Mouse (Mus musculus) embryonic facial prominence, embryonic 12.5 days (tissue): ENCODE data around the gene B3galt4. TPM values are rescaled to one million over a fixed set of nuclear protein-coding genes. Genes with fewer than 3 reads are reported as not detected.

ENCODE experiments used
- ATAC-seq: fragments of 200-750 bp; cut with Nextera tagmentation; 2 replicates; pipeline ENCODE4 v1.8.0; 2017; ENCODE audit not compliant: insufficient number of reproducible peaks, insufficient read depth, low FRiP score, low TSS enrichment
- H3K27ac ChIP-seq: fragments of 300-500 bp; sonication (generic); 2 replicates; pipeline ENCODE4 v1.5.1; 2016; ENCODE audit warnings: mild to moderate bottlenecking
- H3K27me3 ChIP-seq: fragments of 300-500 bp; sonication (generic); 2 replicates; pipeline ENCODE4 v1.6.1; 2016; ENCODE audit warnings: mild to moderate bottlenecking, moderate library complexity
- H3K36me3 ChIP-seq: fragments of 300-500 bp; sonication (generic); 2 replicates; pipeline ENCODE4 v1.6.1; 2016; ENCODE audit warnings: mild to moderate bottlenecking
- H3K4me1 ChIP-seq: fragments of 300-500 bp; sonication (generic); 2 replicates; pipeline ENCODE4 v1.6.1; 2016
- H3K4me2 ChIP-seq: fragments of 300-500 bp; sonication (generic); replicated peaks from 2 replicates; pipeline ENCODE4 v1.6.1; 2016; ENCODE audit warnings: mild to moderate bottlenecking, moderate library complexity
- H3K4me3 ChIP-seq: fragments of 300-500 bp; sonication (generic); 2 replicates; pipeline ENCODE4 v1.5.1; 2016; ENCODE audit warnings: mild to moderate bottlenecking
- H3K9ac ChIP-seq: fragments of 300-500 bp; sonication (generic); 2 replicates; pipeline ENCODE4 v1.6.1; 2016; ENCODE audit warnings: mild to moderate bottlenecking, moderate library complexity
- H3K9me3 ChIP-seq: fragments of 300-500 bp; sonication (generic); 2 replicates; pipeline ENCODE4 v1.6.1; 2016; ENCODE audit warnings: mild to moderate bottlenecking, moderate library complexity
- WGBS: fragments of 180-500 bp; shearing (Covaris S2); methylation state at CpG from one replicate; pipeline ENCODE4 v1.1.7; 2016; 5-methylcytosine and 5-hydroxymethylcytosine counted together
- polyA plus RNA-seq: library from polyadenylated mRNA; unstranded; fragments of >200 nt; fragmentation: Nextera tagmentation; extraction: Ambion mirVana; gene quantifications from 2 replicates; pipeline ENCODE4 v1.2.1, GENCODE M21; 2016

The B3galt4 gene
- polyA plus RNA-seq, 1 experiment from 2014 or later: 6.3 TPM

DNA sequence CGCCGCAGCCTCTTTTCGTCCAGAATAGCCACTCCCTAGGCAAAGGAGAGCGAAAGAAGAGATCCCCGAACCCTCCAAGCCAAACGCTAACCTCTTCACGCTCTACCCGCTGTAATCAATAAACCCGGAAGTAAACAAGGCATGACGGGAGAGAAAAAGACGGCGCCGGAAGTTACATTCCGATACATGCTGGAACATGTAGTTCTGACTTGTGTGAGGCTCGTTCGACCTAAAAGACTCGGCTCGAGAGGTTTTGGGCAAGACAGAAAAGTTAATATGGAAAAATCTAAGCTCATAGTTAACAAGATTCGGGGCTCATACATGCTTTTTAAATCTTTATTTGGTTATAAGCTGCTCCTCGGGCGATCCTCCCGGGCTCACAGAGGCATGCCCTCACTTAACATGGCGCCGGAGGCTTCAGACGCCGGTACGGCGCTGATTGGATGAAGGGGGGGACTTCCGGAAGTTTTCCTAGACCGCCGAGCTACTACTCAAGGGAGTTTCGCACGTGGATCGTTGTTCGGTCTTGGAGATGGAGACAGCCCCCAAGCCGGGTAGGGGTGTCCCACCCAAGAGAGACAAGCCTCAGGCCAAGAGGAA lies 11.0 kb downstream of the B3galt4 start, which contains the start of the genes Pfdn6 and Wdr46:
Gene Pfdn6 (minus strand): TSS at position 138 of the 600 bp plus-strand sequence.
Gene Wdr46 (plus strand): TSS at position 455 of the 600 bp plus-strand sequence.
- Histone ChIP-seq H3K27me3 (no peaks in the 10 kb centered on the region), H3K9me3 (no peaks in the 10 kb centered on the region), H3K9ac (peak within 1 kb of the TSS; percentile 71), H3K27ac (no peak within 1 kb of the TSS), H3K4me2 (peak within 1 kb of the TSS; percentile 92), H3K36me3 (peaks cover 41% of the 10 kb centered on the region), H3K4me3 (peak within 1 kb of the TSS; percentile 79), H3K4me1 (peaks cover 14% of the 10 kb centered on the region)
- peak; percentile 74 for ATAC-seq
- WGBS: under 1% methylated on average over 36 of the region's 36 CpGs

DNA sequence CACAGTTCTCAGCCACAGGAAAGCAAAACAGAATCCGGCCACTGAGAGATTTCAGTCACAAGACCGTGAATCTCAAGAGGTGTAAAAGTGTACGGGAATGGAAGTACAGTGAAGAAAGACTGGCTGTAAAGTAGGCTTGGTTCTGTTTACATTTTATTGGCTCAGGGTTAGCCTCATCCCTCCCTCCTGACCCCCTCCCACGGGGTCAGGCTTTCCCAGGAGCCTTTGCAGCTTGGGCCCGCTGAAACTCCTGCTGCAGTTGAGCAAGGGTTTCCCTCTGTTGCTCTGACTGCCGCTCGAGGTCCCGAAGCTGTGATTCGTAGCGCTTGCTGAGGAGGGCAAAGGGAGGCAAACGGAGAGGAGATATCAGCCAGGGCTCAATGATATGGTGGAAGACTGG lies 12.5 kb downstream of the B3galt4 start:
- H3K9me3 ChIP-seq: no peaks in the 10 kb centered on the region
- no peak overlapping the region for H3K27ac ChIP-seq
- no peak for ATAC-seq
- H3K36me3 ChIP-seq: peaks cover 41% of the 10 kb centered on the region
- H3K9ac ChIP-seq: no peak overlapping the region; the same call in 1 of the 2 replicates
- H3K27me3 ChIP-seq: no peaks in the 10 kb centered on the region
- 83% methylated on average over 11 of the region's 11 CpGs for WGBS
- no peak overlapping the region for H3K4me3 ChIP-seq
- peak overlapping the region; percentile 92 for H3K4me2 ChIP-seq
- peaks cover 14% of the 10 kb centered on the region for H3K4me1 ChIP-seq

DNA sequence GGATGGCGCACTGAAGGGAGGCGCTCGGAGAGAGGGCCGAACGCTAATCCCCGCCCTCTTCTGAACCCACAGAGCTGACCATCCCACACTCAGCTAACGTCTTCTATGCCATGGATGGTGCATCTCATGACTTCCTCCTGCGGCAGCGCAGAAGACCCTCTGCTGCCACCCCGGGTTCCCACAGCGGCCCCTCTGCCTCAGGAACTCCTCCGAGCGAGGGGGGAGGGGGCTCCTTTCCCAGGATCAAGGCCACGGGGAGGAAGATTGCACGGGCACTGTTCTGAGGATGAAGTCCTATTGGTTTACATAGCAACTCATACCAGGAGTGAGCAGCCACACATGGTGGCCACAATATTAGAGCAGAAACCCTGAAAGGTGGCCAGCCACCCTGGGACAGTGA lies 14.3 kb downstream of the B3galt4 start:
- peaks cover 51% of the 10 kb centered on the region for H3K36me3 ChIP-seq
- 85% methylated on average over 15 of the region's 15 CpGs for WGBS
- ATAC-seq: no peak

DNA sequence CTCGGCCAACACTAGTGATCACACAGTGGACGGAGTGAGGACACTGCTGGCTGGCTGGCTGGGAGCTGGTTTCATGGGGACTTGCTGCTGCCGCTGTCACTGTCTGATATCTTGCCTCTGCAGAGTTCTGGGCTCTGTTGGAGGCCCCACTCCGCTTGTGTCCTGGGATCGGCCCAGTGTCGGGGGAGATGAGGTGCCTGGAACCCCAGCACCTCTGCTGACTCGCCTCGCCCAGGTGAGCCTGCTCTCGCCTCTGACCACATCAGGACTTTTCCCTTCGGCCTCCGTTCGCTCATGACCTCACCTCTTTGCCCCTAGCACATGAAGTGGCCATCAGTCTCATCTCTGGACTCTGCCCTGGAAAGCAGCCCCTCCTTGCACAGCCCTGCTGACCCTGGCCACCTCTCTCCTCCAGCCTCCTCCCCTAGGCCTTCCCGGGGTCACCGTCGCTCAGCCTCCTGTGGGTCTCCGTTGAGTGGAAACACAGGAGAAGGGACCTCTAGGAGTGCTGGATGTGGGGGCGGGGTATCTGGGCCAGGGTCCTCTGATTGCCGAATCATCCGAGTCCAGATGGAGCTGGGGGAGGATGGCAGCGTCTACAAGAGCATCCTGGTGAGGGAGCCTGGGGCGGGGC lies 15.7 kb downstream of the B3galt4 start:
- no peak overlapping the region for H3K9ac ChIP-seq
- H3K27ac ChIP-seq: no peak overlapping the region
- peaks cover 51% of the 10 kb centered on the region for H3K36me3 ChIP-seq
- ATAC-seq: no peak
- peaks cover 16% of the 10 kb centered on the region for H3K4me1 ChIP-seq
- H3K4me3 ChIP-seq: no peak overlapping the region
- H3K9me3 ChIP-seq: no peaks in the 10 kb centered on the region
- H3K27me3 ChIP-seq: no peaks in the 10 kb centered on the region
- H3K4me2 ChIP-seq: no peak overlapping the region
- 87% methylated on average over 21 of the region's 21 CpGs for WGBS

More for the DNA sequence above, 14.3 kb downstream of the B3galt4 start:
- no peak overlapping the region for H3K4me3 ChIP-seq
- no peaks in the 10 kb centered on the region for H3K9me3 ChIP-seq
- H3K4me1 ChIP-seq: peaks cover 14% of the 10 kb centered on the region
- no peak overlapping the region for H3K9ac ChIP-seq
- no peak overlapping the region for H3K27ac ChIP-seq
- no peaks in the 10 kb centered on the region for H3K27me3 ChIP-seq
- no peak overlapping the region for H3K4me2 ChIP-seq

DNA sequence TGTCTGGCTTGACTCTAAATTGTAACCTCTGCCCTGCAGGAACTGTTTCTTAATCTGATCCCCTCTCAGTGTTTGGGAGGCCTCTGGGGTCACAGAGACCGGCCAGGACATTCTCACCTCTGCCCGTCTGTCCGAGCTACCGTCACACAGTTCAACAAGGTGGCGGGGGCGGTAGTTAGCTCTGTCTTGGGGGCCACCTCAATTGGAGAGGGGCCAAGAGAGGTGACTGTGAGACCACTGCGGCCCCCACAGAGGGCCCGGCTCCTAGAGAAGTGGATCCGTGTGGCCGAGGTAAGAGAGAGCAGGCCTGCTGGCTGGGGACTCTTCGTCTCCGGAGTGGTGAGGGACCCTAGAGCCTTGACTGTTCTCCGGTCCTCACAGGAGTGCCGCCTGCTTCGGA lies 18.3 kb downstream of the B3galt4 start:
- 82% methylated on average over 15 of the region's 15 CpGs for WGBS
- H3K4me2 ChIP-seq: no peak overlapping the region
- H3K4me1 ChIP-seq: peaks cover 14% of the 10 kb centered on the region
- ATAC-seq: no peak
- no peaks in the 10 kb centered on the region for H3K27me3 ChIP-seq
- no peak overlapping the region for H3K4me3 ChIP-seq
- no peak overlapping the region for H3K27ac ChIP-seq
- H3K9ac ChIP-seq: 0 out of 2 replicates have a peak overlapping the region, but pooled peaks have one; percentile 24
- H3K9me3 ChIP-seq: no peaks in the 10 kb centered on the region
- peaks cover 51% of the 10 kb centered on the region for H3K36me3 ChIP-seq

DNA sequence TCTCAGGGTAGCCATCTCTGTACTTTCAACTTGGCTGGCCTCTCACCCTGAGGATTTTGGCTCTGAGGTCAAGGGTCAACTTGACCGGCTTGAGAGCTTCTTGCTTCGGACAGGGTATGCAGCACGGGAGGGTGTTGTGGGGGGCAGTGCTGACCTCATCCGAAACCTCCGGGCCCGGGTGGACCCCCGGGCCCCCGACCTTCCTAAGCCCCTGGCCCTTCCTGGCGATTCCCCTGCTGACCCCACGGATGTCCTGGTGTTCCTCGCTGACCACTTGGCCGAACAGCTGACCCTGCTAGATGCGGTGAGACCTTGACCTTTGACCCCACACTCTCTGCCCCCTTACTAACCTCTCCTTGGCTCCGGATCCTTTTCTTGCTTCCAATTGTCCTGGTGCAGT lies 18.8 kb downstream of the B3galt4 start:
- Histone ChIP-seq H3K4me3 (no peak overlapping the region), H3K4me1 (peaks cover 14% of the 10 kb centered on the region), H3K36me3 (peaks cover 49% of the 10 kb centered on the region), H3K9me3 (no peaks in the 10 kb centered on the region), H3K4me2 (no peak overlapping the region), H3K9ac (no peak overlapping the region), H3K27ac (no peak overlapping the region), H3K27me3 (no peaks in the 10 kb centered on the region)
- no peak for ATAC-seq
- 73% methylated on average over 14 of the region's 14 CpGs for WGBS

DNA sequence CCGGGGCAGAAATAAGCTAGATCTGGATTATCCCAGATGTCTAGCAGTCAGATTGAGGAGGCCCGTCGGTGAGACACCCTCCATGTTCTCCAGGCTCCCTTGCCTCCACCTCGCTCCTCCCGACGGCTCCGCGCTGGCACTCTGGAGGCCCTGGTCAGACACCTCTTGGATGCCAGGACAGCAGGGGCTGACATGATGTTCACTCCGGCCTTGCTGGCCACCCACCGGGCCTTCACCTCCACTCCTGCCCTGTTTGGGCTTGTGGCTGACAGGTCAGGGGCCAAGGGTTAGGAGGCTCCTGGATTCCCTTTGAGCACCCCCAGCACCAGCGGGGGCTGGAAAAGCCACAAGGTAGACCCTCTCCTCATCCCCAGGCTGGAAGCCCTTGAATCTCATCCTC lies 19.3 kb downstream of the B3galt4 start:
- 91% methylated on average over 11 of the region's 11 CpGs for WGBS
- no peaks in the 10 kb centered on the region for H3K9me3 ChIP-seq
- H3K4me1 ChIP-seq: peaks cover 14% of the 10 kb centered on the region
- no peaks in the 10 kb centered on the region for H3K27me3 ChIP-seq
- no peak overlapping the region for H3K27ac ChIP-seq
- no peak overlapping the region for H3K4me3 ChIP-seq
- ATAC-seq: no peak
- H3K9ac ChIP-seq: no peak overlapping the region
- peaks cover 44% of the 10 kb centered on the region for H3K36me3 ChIP-seq
- H3K4me2 ChIP-seq: no peak overlapping the region

DNA sequence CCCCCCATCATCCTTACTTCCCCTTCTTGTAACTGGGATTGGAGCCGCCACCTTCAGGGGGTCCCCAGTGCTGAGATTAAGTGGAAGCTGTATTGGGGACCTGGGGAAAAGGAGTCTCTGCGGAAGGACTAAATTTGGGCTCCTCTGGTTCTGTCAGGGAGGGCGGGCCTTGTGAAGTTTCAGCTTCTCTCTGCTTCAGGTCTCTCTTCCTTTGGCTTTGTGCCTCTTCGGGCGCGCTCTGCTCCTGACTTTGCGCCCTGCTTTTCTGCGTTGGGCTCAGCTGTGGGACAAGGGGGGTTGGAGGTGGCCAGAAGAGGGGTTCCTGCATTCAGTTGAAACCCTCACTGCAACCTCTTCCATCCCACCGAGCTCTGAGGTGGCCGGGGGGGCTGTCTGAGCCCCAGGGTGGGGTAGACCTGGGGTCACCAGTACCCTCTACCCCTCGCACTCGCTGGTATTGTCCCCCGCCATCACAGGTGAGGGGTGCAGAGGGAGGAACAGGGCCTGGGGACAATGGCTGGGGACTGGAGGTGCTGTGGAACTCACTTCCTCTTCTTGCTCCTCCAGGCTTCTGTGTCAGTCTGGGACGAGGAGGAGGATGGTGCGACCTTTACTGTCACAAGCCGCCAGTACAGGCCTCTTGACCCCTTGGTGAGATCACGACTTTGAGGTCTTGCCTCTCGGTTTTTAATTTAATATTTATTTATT lies 20.0 kb downstream of the B3galt4 start:
- Histone ChIP-seq H3K27ac (peak overlapping the region; percentile 46; the same call in 1 of the 2 replicates), H3K4me1 (peaks cover 14% of the 10 kb centered on the region), H3K9ac (peak overlapping the region; percentile 89), H3K4me2 (peak overlapping the region; percentile 99), H3K27me3 (no peaks in the 10 kb centered on the region), H3K36me3 (peaks cover 43% of the 10 kb centered on the region), H3K4me3 (peak overlapping the region; percentile 88), H3K9me3 (no peaks in the 10 kb centered on the region)
- 28% methylated on average over 18 of the region's 18 CpGs for WGBS
- no peak for ATAC-seq

DNA sequence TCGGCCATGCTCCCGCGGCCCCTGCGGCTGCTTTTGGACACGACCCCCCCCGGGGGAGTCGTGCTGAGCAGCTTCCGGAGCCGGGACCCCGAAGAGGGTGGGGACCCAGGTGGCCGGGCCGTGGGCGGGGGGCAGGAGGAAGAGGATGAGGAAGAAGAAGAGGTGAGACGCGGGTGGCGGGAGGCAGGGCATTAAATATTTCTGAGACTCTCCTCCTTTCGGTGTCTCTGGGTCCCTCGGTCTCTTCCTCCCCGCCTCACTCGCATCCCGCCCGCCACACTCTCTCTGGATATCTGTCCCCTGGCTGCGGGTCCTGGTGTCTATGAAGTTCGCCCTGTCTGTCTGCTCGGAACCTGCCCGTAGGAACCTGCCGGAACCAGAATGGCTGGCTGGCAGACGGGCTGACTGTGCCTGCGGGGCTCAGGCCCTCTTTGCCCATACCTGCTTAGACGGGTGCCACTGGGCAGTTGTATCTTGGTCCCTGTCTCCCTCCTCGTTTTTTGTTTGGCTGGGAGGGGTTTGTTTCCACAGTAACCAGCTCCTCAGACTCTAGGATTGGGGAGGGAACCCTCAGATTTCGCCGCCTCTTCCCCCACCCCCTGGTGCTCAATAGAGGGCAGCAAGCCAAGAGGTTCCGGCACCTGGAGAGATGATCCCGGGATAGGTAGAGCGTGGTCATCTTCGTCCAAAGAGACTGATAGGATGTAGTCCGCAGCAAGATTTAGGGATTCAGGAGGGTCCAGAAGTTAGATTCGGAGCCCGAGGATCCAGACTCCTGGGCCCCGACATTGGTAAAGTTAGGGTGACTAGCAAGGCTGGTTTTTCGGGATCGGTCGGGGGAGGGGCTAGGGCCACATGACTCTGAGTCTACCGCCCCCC lies 20.8 kb downstream of the B3galt4 start:
- peak overlapping the region; percentile 88 for H3K4me3 ChIP-seq
- H3K36me3 ChIP-seq: peaks cover 36% of the 10 kb centered on the region
- H3K27me3 ChIP-seq: no peaks in the 10 kb centered on the region
- H3K4me2 ChIP-seq: peak overlapping the region; percentile 99
- H3K9me3 ChIP-seq: no peaks in the 10 kb centered on the region
- H3K9ac ChIP-seq: peak overlapping the region; percentile 89
- H3K4me1 ChIP-seq: peaks cover 14% of the 10 kb centered on the region
- WGBS: under 1% methylated on average over 43 of the region's 45 CpGs
- H3K27ac ChIP-seq: peak overlapping the region; percentile 95
- ATAC-seq: no peak

DNA sequence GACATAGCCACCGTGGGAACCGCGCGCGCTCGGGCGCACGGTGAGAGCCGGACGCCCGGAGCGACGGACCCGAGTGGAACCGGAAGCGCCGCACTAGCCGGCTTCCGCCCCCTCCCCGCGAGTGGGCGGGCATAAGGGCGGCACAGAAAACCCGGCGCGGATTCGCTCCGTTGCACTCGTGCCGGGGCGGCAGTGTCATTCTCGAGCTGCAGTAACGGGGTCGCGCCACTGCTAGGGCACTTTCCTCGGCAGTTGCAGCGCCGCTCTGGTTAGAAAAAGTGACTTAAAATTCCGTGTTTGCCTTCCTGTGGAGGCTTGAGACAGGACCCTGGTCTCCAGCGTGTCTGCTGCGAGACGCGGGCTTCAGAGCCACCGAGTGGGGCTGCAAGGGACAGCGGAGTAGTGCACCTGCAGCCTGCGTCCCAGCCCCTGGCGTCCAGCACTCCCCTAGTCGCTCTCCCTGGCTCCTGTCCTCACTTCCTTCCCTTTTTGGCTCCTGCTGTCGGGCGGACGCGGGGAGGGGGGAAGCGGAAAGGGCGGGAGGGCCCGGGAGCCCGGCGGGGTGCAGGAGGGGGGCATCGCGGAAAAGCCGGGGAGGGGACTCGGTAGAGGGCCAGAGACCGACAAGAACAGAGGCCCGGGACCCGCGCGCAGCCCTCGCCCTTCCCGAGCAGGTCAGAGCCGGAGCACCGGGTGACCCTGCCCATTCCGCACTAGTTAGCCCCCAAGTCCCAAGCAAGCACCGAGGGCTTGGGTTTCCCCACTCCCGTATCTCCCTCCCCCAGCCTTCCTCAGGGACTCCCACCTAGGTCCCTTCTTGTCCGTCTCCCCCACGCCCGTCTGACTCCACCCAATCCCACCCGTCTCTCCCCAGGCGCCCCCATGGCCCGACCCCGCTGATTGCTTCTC lies 21.7 kb downstream of the B3galt4 start, which contains the start of gene Rgl2:
Gene Rgl2 (plus strand): TSS at position 173 of the 909 bp plus-strand sequence.
- Histone ChIP-seq H3K4me1 (peaks cover 14% of the 10 kb centered on the region), H3K27ac (peak within 1 kb of the TSS; percentile 95), H3K36me3 (peaks cover 27% of the 10 kb centered on the region), H3K27me3 (no peaks in the 10 kb centered on the region), H3K4me2 (peak within 1 kb of the TSS; percentile 99), H3K9ac (peak within 1 kb of the TSS; percentile 89), H3K9me3 (no peaks in the 10 kb centered on the region), H3K4me3 (peak within 1 kb of the TSS; percentile 88)
- under 1% methylated on average over 76 of the region's 80 CpGs for WGBS
- ATAC-seq: peak; percentile 70
